Mouse (Mus musculus): ENCODE data around the gene Arhgef18. TPM values are rescaled to one million over a fixed set of nuclear protein-coding genes. Genes with fewer than 3 reads are reported as not detected.

Gene Arhgef18
- polyA plus RNA-seq, 1 experiment from 2014 or later, result 4.9 TPM

DNA sequence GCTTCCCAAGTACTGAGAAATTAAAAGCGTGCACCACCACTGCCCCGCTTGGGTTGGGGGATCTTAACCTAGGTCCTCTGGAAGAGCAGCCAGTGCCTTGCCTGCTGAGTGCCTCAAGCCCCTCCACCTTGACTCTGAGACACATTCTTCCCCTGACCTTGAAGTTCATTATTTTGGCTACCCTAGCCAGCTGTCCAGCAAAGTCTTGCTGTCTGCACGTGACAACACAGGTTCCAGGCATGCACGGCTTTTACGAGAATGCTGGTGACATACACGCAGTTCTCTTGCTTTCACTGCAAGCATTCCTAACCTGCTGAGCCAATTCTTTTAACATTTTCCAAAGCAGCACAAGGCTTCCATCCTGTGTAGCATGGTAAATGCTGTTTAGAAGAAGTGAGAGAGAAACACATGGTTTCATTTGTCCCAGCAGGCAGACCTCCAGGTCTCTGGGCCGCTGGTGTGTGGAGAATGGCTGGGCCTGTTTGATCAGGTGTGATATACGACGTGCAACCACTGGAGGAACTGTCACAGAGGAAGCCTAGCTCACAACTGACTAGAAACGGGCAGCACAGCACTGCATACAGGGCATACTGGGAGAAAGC lies 27.4 kb downstream of the Arhgef18 start:
- Histone ChIP-seq H3K27ac (replicated peaks) (peak overlapping the region; percentile 65), H3K4me1 (peaks cover 56% of the 10 kb centered on the region), H3K36me3 (0 out of 2 replicates have a peak, but pooled peaks cover 3% of the 10 kb centered on the region), H3K4me2 (no peak overlapping the region), H3K4me3 (no peak overlapping the region), H3K9me3 (no peaks in the 10 kb centered on the region), H3K9ac (0 out of 2 replicates have a peak overlapping the region, but pooled peaks have one; percentile 4), H3K27me3 (replicated peaks) (no peaks in the 10 kb centered on the region)
- WGBS, result 61% methylated on average over 10 of the region's 10 CpGs
- ATAC-seq (ENCODE audit: extremely low read depth, insufficient number of reproducible peaks, low FRiP score, low TSS enrichment), result no peak

DNA sequence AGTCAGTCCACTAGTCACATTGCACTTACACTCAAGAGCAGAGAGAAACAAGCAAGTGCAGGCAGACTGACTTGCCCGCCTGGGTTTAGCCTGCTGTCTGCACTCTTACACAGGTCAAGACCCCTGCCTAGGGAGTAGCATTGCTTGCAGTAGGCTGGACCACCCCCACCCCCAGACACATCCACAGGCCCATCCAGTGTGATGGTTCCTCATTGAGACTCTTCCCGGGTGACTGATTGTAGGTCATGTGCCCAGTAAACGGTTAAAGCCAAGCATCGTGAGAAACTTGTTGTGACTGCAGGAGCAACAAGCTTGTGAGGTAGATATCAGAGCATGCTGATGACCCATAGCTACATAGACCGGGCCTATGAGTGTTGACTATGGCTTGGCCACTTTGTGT lies 28.7 kb downstream of the Arhgef18 start:
- Histone ChIP-seq H3K9ac (no peak overlapping the region), H3K9me3 (no peaks in the 10 kb centered on the region), H3K4me2 (no peak overlapping the region), H3K27ac (replicated peaks) (no peak overlapping the region), H3K4me3 (no peak overlapping the region), H3K36me3 (0 out of 2 replicates have a peak, but pooled peaks cover 3% of the 10 kb centered on the region), H3K4me1 (peaks cover 48% of the 10 kb centered on the region), H3K27me3 (replicated peaks) (no peaks in the 10 kb centered on the region)
- 79% methylated on average over 5 of the region's 5 CpGs for WGBS
- ATAC-seq (ENCODE audit: extremely low read depth, insufficient number of reproducible peaks, low FRiP score, low TSS enrichment), result no peak

DNA sequence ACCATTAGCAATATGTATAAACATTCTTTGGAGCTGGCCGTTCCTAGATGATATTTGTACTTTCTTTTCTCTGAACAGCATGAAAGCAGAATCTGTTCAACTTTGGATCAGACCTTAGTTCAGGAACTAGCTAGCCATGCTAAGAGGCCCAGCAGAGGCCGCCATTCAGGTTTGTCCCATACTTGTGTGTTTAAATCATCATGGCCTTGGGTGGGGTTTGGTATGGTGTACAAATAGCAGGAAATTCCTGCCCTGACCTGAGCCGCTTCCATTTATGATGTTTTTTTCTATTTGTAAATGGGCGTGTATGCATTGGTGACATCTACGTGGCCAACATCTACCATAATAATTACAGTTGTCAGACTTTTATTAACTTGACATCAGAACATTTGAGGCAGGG lies 32.4 kb downstream of the Arhgef18 start:
- 89% methylated on average over 5 of the region's 5 CpGs for WGBS
- H3K4me2 ChIP-seq, result no peak overlapping the region
- no peak for ATAC-seq (ENCODE audit: extremely low read depth, insufficient number of reproducible peaks, low FRiP score, low TSS enrichment)
- H3K9me3 ChIP-seq, result no peaks in the 10 kb centered on the region
- H3K4me1 ChIP-seq, result peaks cover 19% of the 10 kb centered on the region
- no peak overlapping the region for H3K27ac ChIP-seq (replicated peaks)
- H3K27me3 ChIP-seq (replicated peaks), result no peaks in the 10 kb centered on the region
- H3K36me3 ChIP-seq, result peaks cover 32% of the 10 kb centered on the region
- H3K9ac ChIP-seq, result no peak overlapping the region
- H3K4me3 ChIP-seq, result no peak overlapping the region

DNA sequence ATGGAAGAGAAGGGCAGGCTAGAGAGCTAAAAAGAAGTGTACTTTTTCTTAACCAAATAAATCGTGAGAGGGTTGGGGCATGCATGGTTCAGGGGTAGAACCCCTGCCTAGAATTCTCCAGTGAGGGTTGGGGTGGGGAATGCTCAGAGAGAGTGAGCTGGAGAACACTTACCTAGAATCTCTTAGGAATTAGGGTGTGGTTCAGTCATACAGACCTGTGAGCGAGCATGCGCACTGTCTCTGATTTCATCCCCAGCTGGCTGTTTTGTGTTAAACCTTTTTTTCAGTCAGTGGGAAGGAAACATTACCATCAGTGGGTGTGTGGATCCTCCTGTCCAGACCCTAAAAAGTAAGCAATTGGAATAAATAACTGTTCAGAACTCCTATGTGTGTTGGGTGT lies 33.4 kb downstream of the Arhgef18 start:
- H3K36me3 ChIP-seq, result peaks cover 42% of the 10 kb centered on the region
- peaks cover 14% of the 10 kb centered on the region for H3K4me1 ChIP-seq
- no peaks in the 10 kb centered on the region for H3K27me3 ChIP-seq (replicated peaks)
- no peak overlapping the region for H3K27ac ChIP-seq (replicated peaks)
- no peak overlapping the region for H3K9ac ChIP-seq
- no peak for ATAC-seq (ENCODE audit: extremely low read depth, insufficient number of reproducible peaks, low FRiP score, low TSS enrichment)
- H3K9me3 ChIP-seq, result no peaks in the 10 kb centered on the region
- WGBS, result 79% methylated on average over 3 of the region's 3 CpGs
- H3K4me2 ChIP-seq, result no peak overlapping the region
- H3K4me3 ChIP-seq, result no peak overlapping the region

DNA sequence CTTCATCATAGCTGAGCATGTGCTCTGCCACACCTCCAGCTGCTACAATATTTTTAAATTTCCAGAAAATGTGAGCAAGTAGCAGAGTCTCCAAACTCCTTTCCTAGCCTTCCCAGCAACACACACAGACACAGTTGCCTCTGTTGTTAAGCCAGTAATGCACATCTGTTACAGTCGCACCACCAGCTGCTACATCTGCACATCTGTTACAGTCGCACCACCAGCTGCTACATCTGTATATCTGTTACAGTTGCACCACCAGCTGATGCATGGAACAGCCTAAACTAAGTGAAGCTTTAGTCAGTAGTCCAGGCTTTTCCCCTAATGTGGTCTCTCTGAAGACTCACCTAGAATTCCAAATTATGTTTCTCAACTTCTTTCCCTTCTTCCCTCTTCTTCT lies 35.6 kb downstream of the Arhgef18 start:
- Histone ChIP-seq H3K27ac (replicated peaks) (no peak overlapping the region), H3K36me3 (peaks cover 64% of the 10 kb centered on the region)

DNA sequence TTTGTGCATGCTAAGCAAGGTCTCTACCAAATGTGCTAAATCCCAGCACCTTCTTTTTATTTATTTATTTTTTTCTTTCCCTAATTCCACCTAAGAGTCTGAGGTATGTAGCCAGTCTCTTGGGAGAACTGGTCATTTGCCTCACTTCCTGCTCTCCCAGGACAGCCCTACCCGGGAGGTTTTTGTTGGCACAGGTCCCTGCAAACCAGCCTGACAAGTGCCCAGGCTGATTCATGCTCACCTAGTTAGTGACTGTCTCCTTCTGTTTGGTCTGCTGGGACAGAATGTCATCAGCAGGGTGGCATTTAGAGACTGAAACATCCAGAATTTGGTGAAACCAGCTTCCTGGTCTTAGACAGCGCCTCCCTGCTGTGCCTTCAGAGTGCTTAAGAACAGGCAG lies 37.2 kb downstream of the Arhgef18 start:
- 61% methylated on average over 2 of the region's 2 CpGs for WGBS
- H3K4me2 ChIP-seq, result no peak overlapping the region
- H3K27ac ChIP-seq (replicated peaks), result no peak overlapping the region
- peaks cover 74% of the 10 kb centered on the region for H3K36me3 ChIP-seq
- H3K4me3 ChIP-seq, result no peak overlapping the region
- no peaks in the 10 kb centered on the region for H3K27me3 ChIP-seq (replicated peaks)
- ATAC-seq (ENCODE audit: extremely low read depth, insufficient number of reproducible peaks, low FRiP score, low TSS enrichment), result no peak
- H3K4me1 ChIP-seq, result peaks cover 5% of the 10 kb centered on the region
- no peaks in the 10 kb centered on the region for H3K9me3 ChIP-seq
- no peak overlapping the region for H3K9ac ChIP-seq

More for the DNA sequence above, 35.6 kb downstream of the Arhgef18 start:
- no peaks in the 10 kb centered on the region for H3K27me3 ChIP-seq (replicated peaks)
- no peak overlapping the region for H3K4me3 ChIP-seq
- 80% methylated on average over 2 of the region's 2 CpGs for WGBS
- no peak overlapping the region for H3K9ac ChIP-seq
- no peak overlapping the region for H3K4me2 ChIP-seq
- peaks cover 5% of the 10 kb centered on the region for H3K4me1 ChIP-seq
- no peaks in the 10 kb centered on the region for H3K9me3 ChIP-seq
- ATAC-seq (ENCODE audit: extremely low read depth, insufficient number of reproducible peaks, low FRiP score, low TSS enrichment), result no peak

DNA sequence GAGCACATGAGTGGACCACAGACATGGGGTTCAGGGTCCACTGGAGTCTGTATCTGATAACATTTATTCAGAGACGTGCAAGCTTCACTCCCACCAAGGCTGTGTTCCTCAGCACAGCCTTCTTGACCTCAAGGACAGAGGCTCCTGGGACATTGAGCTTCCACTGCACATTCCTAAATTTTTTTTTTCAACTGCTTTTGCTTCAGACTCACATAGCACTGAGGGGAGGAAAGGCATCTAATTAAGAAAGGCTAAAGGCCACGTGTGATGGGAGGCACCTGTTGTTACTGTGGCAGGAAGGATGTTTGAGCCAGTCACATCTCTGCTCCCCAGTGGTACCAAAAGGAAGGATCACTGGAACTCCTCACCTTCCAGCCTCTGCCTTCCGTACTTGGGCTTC lies 38.3 kb downstream of the Arhgef18 start:
- ATAC-seq (ENCODE audit: extremely low read depth, insufficient number of reproducible peaks, low FRiP score, low TSS enrichment), result no peak
- Histone ChIP-seq H3K27ac (replicated peaks) (no peak overlapping the region), H3K4me1 (peaks cover 5% of the 10 kb centered on the region), H3K36me3 (peaks cover 86% of the 10 kb centered on the region), H3K9me3 (no peaks in the 10 kb centered on the region), H3K4me2 (no peak overlapping the region), H3K4me3 (no peak overlapping the region), H3K27me3 (replicated peaks) (no peaks in the 10 kb centered on the region), H3K9ac (no peak overlapping the region)
- 69% methylated on average over 3 of the region's 3 CpGs for WGBS

DNA sequence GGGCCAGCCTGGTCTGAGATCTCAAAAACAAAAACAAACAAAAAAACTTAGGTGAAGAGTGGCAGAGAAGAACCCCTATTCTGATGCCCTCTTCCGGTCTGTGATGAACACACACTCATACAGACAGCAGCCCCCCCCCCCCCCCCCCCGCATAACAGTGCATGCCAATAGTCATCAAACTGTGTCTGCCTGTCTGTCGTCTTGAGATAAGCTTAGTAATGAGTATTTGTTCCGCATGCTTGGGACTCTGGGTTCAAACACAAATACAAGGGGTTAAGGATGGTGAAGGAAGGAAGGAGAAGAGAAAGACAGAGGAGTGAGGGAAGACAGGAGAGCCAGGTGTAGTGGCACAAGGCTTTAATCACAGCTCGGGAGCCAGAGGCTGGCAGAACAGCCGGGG lies 43.7 kb downstream of the Arhgef18 start:
- H3K27ac ChIP-seq (replicated peaks), result no peak overlapping the region
- H3K9me3 ChIP-seq, result no peaks in the 10 kb centered on the region
- H3K4me2 ChIP-seq, result no peak overlapping the region
- no peaks in the 10 kb centered on the region for H3K27me3 ChIP-seq (replicated peaks)
- H3K36me3 ChIP-seq, result peaks cover 98% of the 10 kb centered on the region
- no peak overlapping the region for H3K4me3 ChIP-seq
- no peak for ATAC-seq (ENCODE audit: extremely low read depth, insufficient number of reproducible peaks, low FRiP score, low TSS enrichment)
- WGBS, result 77% methylated on average over 6 of the region's 6 CpGs
- no peaks in the 10 kb centered on the region for H3K4me1 ChIP-seq
- no peak overlapping the region for H3K9ac ChIP-seq

DNA sequence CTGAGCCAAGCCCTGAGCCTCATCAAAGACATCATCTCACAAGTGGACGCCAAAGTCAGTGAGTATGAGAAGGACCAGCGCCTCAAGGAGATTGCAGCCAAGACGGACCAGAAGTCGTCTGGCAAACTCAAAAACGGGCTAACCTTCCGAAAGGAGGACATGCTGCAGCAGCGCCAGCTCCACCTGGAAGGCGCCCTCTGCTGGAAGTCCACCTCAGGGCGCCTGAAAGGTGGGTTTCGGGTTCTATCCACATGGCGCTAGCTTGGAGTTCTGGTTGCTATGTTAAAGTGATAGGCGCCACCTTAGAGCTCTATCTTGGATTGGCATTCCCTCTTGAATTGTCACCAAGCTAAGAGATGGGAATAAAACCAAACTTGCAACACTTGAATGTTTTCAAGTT lies 46.7 kb downstream of the Arhgef18 start:
- Histone ChIP-seq H3K4me2 (no peak overlapping the region), H3K4me1 (no peaks in the 10 kb centered on the region), H3K36me3 (peaks cover 83% of the 10 kb centered on the region), H3K9ac (no peak overlapping the region), H3K27ac (replicated peaks) (no peak overlapping the region), H3K27me3 (replicated peaks) (no peaks in the 10 kb centered on the region), H3K4me3 (no peak overlapping the region), H3K9me3 (no peaks in the 10 kb centered on the region)
- 69% methylated on average over 12 of the region's 12 CpGs for WGBS
- ATAC-seq (ENCODE audit: extremely low read depth, insufficient number of reproducible peaks, low FRiP score, low TSS enrichment), result no peak

DNA sequence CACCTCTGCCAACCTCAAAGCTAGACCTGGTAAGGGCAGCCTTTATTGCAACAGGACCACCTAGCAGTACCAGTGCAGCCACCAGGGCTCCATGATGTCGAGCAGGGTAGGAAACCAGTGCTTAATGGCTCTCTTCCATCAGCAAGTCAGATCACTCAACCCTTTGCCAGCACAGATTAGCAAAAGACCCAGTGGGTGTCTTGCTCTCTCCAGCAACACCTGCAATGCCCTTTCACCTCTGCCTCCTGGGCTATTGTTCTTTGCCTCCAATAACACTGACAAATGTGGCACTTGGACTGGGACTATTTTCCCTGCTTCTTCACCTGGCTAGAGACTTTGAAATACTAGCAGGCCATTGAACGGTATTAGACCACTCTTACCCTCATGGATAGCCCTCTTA lies 56.4 kb downstream of the Arhgef18 start:
- Histone ChIP-seq H3K9ac (no peak overlapping the region), H3K36me3 (peaks cover 95% of the 10 kb centered on the region), H3K27me3 (replicated peaks) (no peaks in the 10 kb centered on the region), H3K4me1 (no peaks in the 10 kb centered on the region), H3K4me2 (no peak overlapping the region), H3K4me3 (no peak overlapping the region), H3K9me3 (no peaks in the 10 kb centered on the region), H3K27ac (replicated peaks) (no peak overlapping the region)
- ATAC-seq (ENCODE audit: extremely low read depth, insufficient number of reproducible peaks, low FRiP score, low TSS enrichment), result no peak
- WGBS, result 74% methylated on average over 2 of the region's 2 CpGs

DNA sequence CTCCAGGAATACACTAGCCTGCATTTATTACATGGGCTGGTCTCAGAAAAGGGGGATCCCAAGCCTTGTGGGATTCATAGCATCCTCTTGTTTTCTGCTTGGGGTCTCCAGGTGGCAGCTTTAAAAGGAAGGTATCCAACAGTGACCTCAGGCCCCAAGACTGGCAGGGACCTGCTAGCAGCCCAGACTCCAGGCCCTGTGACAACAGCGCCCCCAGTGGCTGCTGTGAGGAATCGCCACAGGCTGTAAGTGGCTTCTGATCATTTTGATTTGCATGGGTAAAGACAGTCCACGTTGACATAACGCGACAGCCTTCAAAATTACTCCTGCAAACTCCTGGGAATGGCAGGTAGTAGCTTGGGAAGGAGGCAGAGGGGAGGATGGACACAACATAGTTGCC lies 57.9 kb downstream of the Arhgef18 start:
- WGBS, result 27% methylated on average over 5 of the region's 5 CpGs

DNA sequence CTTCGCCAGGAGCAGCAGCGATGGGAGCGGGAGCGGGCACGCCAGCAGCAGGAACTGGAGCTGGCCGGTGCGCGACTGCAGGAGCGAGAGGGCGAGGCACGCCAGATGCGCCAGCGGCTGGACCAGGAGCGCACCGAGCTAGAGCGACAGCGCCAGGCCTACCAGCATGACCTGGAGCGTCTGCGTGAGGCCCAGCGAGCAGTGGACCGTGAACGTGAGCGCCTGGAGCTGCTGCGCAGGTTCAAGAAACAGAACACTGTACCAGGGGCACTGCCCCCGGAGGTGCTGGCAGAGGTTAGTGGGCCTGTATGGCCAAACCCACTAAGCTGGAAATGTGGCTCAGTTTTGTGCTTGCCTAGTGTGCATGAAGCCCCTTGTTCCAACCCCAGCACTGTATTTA lies 59.2 kb downstream of the Arhgef18 start:
- Histone ChIP-seq H3K9me3 (no peaks in the 10 kb centered on the region), H3K4me2 (no peak overlapping the region), H3K4me1 (no peaks in the 10 kb centered on the region), H3K27ac (replicated peaks) (no peak overlapping the region), H3K4me3 (no peak overlapping the region), H3K36me3 (peaks cover 98% of the 10 kb centered on the region), H3K9ac (no peak overlapping the region), H3K27me3 (replicated peaks) (no peaks in the 10 kb centered on the region)
- no peak for ATAC-seq (ENCODE audit: extremely low read depth, insufficient number of reproducible peaks, low FRiP score, low TSS enrichment)
- 94% methylated on average over 25 of the region's 25 CpGs for WGBS

More for the DNA sequence above, 57.9 kb downstream of the Arhgef18 start:
- Histone ChIP-seq H3K4me2 (no peak overlapping the region), H3K27me3 (replicated peaks) (no peaks in the 10 kb centered on the region), H3K36me3 (peaks cover 99% of the 10 kb centered on the region), H3K4me3 (no peak overlapping the region), H3K4me1 (no peaks in the 10 kb centered on the region), H3K9ac (no peak overlapping the region), H3K9me3 (no peaks in the 10 kb centered on the region), H3K27ac (replicated peaks) (no peak overlapping the region)
- ATAC-seq (ENCODE audit: extremely low read depth, insufficient number of reproducible peaks, low FRiP score, low TSS enrichment), result no peak
